Mouse (Mus musculus): ENCODE results near the gene Sparcl1.

Gene Sparcl1

DNA sequence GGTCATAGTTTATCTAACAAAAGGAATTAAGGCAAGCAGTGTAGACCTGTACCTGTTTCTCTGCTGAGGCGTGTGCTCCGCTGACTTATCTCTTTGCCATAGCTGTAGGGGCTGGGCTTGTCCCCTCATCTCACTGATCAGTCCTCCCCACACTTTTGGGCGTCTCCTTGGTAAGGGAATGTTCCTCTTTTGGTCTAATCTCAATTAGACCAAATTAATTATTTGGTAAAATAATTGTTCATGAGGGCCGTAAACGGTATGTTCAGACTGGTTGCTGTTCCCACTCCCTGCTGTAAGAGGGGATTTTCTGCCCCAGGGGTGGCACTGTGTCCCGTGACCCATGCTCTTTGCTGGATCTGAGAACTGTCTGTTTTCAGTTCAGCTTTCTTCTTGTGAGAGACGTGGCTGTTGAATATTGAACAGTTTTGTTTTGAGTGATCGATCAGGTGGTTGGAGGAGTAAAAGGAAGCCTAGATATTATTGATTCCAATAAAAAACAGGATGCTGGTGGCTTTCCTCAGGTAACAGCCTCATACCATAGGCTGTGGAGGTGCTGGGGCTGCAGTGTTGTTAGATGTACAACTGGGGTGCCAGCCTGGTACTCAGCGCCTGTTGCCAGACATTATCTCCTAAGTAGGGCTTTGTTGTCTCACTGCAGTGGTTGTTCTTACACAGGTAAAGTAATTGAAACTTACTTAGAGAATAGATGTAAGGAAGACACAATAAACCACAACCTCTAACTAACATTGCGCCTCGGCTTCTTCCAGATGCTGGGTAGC, 50.6 kb downstream of the Sparcl1 start:
- peak; percentile 72 for DNase-seq (ENCODE audit: low spot score)

DNA sequence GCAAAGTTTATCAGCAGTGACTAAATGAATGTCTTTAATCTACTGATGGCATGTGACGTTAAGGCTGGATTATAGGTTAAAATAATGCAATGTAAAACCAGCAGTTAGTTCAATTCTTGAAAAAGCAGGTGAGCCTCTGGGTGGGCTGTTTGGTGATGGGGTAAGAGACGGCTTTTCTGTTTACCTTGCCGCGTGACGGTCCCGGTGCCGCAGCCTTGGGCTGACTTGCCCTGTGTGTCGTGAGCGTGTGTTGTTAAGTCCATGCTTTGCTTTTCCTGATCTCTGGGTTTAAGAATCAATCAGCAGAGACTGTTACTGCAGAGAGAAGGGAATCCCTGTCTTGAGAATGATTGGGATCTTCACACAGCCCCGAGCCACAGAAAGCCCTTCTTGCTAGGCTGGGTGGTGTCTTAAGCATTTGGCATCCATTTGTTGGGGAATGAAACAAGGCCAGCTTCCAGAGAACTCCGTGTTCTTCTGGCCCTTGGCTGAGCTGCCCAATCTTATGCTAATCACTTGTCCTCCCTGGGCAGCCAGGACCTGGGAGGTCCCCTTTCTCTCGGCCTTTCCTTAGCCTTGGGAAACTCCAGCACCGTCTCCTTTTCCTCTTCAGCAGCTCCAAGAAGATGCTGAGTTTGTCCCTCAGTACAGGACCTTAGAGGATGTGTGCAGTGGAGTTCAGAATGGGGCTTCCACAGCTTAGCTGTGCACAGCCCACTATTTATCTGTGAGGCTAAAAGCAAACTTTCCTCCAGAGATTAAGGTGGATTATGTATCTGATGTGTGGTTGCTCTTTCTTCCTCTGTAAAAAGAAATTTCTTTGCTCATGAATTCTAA, 51.4 kb downstream of the Sparcl1 start:
- DNase-seq (ENCODE audit: low spot score): no peak

DNA sequence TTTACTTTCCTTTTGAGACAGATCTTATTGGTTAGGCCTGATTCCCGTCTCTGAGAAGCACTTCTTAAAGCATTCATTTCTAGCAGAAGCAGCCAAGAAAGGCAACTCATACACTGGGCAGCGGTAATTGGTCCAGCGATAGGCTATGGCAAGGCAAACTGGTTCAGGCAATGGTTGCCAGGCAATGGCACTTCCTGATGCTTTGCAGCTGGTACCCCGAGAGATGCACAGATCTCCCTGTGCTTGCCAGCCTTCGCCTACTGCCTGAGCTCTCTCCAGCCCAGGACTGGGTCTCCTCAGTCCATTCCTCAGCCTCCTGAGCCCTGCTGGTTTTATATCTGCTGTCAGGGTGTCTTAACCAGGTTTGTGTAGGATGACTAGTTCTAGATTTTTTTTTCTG, 53.1 kb downstream of the Sparcl1 start:
- DNase-seq (ENCODE audit: low spot score): no peak

DNA sequence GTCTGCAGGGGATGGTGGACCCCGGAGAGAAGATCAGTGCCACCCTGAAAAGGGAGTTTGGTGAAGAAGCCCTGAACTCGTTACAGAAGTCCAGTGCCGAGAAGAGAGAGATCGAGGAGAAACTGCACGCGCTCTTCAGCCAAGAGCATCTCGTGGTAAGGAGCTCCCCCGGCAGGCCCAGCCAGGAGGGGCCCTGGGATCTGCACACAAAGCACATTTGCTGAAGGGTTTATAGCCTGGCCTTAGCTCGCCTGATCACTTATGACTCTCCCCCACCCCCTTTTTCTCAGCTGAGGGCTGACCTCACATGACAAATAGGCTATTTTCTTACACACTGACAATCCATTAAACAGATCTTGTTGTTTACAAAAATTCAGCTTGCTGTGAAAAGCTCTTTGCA, 53.9 kb downstream of the Sparcl1 start:
- no peak for DNase-seq (ENCODE audit: low spot score)

- no peak for DNase-seq (ENCODE audit: low spot score)
These were observed 55.5 kb downstream of the Sparcl1 start for GRCm38 (mm10) chr5:104058021-104058420.

DNA sequence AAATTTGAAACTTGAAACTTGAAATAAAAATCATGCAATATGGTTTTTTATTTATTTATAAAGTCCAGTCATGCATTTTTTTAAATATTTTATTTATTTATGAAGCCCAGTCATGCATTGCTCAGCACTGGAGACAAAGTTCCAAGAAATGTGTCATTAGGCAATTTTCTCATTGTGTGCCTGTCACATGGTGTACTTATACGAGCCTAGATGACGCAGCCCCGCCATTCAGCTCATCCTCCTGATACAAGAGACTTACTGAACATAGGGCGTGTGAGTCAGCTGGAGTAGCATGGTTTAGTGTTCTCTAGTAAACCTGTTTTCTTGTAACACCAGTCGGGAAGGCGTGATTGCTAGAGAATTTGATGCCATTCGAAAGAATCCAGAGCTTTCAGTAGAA, 57.2 kb downstream of the Sparcl1 start:
- no peak for DNase-seq (ENCODE audit: low spot score)

DNA sequence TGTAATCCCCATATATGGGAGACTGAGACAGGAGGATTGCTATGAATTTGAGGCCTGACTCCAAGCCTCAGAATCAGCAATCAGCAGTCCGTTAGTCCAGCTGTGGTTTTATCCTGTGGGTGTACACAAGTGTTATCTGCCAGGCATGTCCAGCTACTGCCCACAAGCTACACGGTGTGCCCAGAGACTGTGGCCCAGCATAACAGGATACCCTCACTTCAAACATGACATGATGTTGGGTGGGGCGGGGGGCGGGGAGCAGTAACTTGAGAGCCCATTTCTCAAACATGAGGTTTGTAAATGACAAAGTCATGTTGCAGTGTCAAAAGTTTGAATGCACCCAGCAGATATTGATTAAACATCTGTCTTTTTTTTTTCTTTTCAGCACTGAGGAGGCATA, 57.7 kb downstream of the Sparcl1 start:
- no peak for DNase-seq (ENCODE audit: low spot score)

GRCm38 (mm10) chr5:104054938-104055337, 58.6 kb downstream of the Sparcl1 start:
- peak; percentile 74 for DNase-seq (ENCODE audit: low spot score)

DNA sequence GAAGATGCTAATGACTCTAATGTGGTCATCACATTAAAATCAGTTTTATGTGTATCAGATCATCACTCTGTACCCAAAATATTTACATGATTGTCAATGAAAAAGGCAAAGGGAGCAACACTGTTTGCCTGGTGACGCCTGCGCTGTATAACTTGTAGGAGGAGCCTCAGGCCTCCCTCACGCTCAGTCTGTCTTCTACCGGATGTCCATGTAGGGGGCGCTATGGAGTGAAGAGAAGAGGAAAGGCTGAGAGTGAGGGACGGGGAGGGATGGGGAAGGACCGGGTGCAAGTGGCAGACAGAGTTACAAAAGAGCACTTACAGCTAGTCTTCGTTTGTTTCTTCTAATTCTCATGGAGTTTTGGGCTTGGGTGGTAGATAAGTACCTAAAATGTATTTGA, 60.6 kb downstream of the Sparcl1 start:
- DNase-seq (ENCODE audit: low spot score): peak; percentile 70

DNA sequence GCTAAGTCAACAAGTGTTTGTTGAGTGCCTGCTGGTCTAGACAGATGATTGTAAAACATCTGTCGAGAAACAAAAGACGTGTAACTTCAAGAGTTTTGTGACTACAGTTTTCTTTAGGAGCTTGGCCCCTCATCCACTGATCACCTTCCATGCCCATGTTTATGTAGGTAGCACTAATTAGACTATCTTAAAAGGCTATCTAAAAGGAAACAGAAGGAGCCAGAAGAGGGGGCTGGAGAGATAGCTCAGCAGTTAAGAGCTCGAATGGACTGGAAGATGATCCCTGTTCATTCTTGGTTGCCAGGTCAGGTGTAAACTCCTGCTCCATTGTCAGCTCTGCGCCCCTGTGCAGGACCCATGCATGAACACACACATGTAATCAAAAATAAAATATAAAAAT, 65.4 kb downstream of the Sparcl1 start:
- DNase-seq (ENCODE audit: low spot score): peak; percentile 51

GRCm38 (mm10) chr5:104047200-104048105, 66.1 kb downstream of the Sparcl1 start:
- DNase-seq (ENCODE audit: low spot score): peak; percentile 59

GRCm38 (mm10) chr5:104046256-104047199, 67.0 kb downstream of the Sparcl1 start, which contains the start of gene Nudt9:
TSS of gene Nudt9 (plus strand) at chr5:104046306.
- DNase-seq (ENCODE audit: low spot score): peak; percentile 91

DNA sequence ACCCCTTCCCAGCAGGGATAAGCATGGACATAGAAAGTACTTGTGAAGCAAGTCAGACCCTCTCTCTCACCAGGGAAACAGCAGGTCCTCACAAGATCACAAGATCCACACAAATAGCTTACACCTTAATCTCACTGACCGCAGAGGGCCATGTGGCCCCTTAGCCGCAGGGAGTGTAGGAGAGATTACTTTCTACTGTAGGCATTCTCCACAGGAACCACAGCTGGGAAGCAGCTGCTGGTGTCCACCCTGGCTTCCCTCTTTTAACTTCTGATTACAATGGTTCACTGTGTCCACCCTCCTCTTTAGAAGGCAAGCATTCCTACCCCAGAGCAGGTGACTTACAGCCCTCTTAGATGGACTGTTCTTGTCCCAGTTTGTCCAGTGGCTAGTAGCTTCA, 69.8 kb downstream of the Sparcl1 start:
- no peak for DNase-seq (ENCODE audit: low spot score)

DNA sequence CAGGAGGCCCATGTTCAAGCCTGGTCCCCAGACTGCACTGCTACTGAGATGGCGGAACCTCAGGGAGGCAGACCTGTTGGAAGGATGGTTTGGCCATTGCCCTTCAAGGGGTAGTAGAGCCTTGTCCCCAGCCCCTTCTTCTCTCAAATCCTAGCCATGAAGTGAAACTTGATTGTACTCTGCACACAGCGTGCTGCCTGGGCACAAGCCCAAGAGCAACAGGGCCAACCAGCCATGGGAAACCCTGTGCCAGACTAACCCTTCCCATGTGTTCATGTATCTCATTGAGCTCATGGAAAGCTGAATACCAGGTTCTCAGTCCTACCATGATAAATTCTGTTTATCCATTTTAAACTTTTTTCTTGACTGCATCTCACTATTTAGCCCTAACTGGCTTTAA, 70.6 kb downstream of the Sparcl1 start:
- DNase-seq (ENCODE audit: low spot score): no peak

DNA sequence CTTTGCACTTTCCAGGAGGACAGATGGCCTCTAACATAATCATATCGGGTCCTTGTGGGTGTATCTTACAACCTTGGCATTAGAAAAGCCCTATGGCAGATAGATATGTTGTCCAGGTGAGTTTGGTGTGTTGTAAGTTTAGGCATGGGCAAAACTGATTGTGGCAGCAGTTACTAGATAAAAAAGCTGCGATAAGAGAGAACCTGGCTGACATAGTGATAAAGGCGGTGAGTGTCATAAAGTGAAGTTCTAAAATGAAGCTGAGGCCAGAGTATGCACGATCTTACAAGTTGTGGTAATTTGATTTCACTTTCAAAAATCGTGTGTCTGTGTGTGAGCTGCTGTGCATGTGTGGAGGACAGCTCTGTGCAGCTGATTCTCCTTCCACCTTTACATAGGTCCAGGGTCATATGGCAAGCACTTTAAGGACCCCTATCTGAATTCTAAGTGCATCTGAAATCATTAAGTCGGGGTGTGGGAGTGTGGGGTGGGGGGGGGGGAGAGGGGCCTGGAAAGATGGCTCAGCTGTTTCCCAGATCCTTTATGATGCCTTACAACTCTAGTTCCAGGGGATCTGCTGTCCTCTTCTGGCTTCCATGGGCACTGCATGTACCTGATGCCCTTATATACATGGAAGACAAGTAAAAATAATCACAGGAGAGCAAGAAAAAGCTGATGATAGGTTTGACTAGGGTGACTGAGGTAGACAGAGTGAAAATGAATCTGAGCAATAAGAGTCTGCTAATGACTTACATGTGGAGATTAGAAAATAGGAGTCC, 74.2 kb downstream of the Sparcl1 start:
- DNase-seq (ENCODE audit: low spot score): no peak

DNA sequence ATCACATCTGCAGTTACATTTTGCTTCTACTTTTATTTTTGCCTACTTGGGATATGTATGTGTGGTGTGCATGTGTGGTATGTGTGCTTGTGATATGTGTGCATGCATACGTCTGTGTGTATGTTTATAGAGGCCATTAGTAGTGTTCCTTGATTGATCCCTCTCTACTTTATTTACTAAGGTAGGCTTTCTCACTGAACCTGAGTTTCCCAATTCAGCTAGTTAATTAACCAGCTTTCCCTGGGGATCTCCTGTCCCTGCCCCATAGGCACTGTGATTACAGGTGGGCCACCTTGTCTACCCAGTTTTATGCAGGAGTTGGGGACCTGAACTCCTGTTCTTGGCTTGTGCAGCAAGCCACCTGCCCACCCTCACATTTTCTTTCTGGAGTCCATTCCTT, 76.8 kb downstream of the Sparcl1 start:
- no peak for DNase-seq (ENCODE audit: low spot score)

DNA sequence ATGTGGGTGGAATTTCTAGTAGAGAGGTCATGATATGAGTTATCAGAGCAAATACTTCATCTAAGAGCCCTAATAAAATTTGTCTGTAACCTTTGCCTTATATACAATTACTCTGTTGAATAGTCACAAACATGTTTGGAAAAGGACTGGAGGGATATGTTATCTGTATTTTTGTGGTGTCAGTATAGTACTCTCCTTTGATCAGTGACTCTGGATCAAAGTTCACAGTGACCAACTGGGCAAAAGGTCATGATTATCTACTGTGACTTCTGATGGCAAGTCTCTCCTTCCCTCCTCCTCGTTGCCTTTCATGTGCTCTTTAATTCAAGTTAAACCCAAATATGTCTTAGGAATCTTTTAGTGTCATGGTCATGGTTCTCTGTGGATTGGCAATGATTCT, 77.7 kb downstream of the Sparcl1 start:
- DNase-seq (ENCODE audit: low spot score): no peak

DNA sequence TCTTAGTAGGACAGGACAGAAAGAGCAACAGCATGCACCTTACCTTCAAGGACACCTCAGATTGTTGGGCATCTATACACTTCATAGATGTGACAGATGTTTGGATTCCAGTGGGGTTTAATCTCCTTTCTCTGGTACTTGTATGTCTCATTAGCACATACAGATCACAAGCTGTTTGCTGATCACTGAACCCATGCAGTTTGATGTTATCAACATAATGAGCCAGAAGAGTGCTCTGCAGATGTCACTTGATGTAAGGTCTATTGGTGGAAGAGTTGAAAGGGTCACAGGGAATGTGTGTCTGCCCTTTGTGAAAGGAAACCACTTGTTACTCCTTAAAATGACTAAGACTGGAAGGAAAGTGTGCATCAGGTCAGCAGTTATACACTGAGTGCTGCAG, 78.5 kb downstream of the Sparcl1 start:
- no peak for DNase-seq (ENCODE audit: low spot score)

DNA sequence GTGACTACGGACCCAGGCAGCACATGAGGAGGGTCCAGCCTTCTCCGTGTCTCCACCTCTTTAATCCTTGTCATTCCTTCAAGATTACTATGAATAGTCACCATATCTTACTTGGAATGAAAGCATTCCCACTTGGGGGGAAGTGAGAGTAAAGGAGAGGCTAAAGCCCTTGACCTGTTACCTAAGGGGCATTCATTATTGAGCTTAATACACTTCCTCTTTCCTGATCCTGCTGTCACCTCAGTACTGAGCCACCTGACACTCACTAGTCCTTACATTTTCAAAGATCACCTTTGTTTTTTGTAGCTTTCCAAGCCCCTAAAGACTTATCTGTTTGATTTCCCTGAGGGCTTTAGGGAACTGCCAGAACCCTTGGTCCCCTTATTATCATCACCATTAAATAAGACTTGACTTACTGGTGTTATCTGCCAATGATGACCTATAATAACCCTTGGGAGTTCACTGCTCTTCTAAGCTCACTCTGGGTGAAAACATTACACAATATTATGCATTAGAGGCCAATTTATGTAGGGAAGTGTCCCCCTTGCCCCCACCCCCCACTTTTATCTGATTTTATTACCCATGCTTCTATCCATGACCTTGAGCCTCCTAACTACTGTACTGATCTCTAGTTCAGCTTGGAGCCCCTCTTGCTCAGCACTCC, 81.0 kb downstream of the Sparcl1 start:
- no peak for DNase-seq (ENCODE audit: low spot score)

All from c-Kit-positive CD71-positive TER-119-positive erythroid progenitor cells, embryonic 14.5 days (primary cell).